Mouse (Mus musculus) mammary gland, adult 2 months (tissue): Measurements from ENCODE around the gene Synpo2l. TPM values are rescaled to one million over a fixed set of nuclear protein-coding genes. Genes with fewer than 3 reads are reported as not detected.

ENCODE experiments used
- polyA plus RNA-seq: library from polyadenylated mRNA; depleted of rRNA; stranded (reverse); fragments of >200 nt; gene quantifications from 2 replicates; pipeline ENCODE4 v1.2.3, GENCODE M21; 2012; ENCODE audit warnings: low replicate concordance; rRNA removed

The Synpo2l gene
- 0.12 and 14.1 TPM in 2 replicates for polyA plus RNA-seq

DNA sequence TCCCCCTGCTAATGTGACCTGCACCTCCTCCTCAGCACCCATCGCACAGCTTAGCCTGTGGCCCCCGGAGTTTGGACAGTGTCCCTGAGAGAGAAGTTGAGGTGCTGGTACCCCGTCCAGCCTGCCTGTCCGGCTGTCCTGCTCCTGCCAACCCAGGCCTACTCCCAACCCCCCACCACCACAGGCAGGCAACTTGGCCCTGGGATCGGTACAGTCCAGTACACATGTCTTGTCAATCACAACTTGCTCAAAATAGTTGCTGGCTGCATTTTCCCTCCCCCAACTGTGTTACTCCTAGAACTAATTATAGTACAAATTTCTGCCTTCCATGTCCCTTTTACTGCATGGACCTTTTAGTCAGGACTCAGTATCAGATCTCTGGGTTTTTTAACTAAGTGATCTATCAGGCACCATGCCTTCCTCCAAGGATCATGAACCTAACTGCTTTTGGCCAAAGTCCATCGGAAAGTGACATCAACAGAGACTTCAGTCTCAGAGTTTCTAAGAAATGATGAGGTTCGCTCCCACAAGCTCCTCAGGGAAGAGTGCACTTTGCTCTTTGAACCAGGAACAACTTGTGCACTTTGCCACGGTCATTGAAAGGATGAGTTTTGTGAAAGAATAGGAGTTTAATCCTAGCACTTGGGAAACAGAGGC lies at the start of gene Synpo2l:
Gene Synpo2l, minus strand, starts transcription at position 201 of the 657 bp plus-strand sequence.

DNA sequence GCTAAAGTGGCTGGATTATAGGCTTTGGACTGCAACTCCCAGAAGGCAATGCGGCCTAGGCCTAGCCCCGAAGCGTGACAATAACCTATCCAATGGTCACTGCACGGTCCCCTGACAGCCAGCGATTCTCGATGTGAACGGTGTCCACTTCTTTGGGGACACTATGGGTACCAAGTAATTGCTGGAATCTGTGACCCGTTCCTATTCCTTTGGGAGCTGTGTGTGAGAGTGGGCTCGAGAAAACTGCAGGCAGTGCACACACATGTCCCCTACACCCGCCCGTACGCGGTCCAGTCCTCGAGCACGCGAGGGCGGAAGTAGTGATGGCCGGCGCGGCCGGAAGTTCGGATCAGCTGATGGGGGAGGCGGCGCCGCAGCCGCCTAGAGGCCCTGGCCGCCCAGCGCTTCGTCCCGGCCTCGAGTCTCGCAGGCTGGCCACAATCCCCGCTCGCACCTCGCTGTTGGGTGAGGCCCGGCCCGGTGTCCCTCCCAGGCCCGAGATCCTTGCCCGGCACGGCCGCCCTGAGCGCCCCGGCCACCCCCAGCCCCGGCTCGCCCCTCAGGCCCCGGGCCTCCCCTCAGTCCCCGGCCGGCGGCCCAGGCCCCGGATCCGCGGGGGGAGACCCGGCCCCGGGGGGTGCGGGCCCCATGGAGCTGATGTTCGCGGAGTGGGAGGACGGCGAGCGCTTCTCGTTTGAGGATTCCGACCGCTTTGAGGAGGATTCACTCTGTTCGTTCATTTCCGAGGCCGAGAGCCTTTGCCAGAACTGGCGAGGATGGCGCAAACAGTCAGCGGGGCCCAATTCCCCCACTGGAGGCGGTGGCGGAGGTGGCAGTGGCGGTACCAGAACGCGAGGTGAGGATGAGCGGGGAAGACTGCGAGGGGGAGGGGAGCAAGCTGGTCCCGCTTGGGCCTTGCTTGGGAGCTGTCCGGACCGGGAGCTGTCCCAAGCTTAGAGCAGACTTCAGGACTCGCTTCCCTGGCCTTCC lies 39.3 kb upstream of the Synpo2l start, which contains the start of gene Zswim8:
Gene Zswim8, plus strand, starts transcription at position 352 of the 990 bp plus-strand sequence.

DNA sequence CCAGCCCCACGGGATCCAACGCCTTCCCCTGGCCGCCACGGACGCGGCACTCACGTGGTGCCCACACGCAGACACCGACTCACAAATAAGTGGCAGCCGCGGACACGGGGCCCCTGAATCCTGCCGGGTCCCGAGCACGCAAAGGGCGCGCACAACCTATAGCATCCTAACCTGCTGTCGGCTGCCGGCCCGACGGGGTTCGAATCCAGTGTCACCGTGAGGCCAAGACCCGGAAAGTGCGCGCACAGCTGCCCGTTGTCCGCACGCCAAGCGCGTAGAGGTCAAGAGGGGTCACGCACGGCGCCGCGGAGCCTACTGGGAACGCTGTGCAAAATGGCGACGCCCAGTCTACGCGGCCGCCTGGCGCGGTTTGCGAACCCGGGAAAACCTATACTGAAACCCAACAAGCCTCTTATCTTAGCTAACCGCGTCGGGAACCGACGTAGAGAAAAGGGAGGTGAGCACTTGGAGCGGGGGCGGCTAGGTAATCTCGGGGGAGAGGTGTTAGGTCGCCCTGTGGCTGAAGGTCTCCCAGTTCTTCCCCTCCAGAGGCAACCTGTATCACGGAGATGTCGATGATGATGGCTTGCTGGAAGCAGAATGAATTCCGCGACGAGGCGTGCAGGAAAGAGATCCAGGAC lies 34.7 kb upstream of the Synpo2l start, which contains the start of gene Chchd1:
Gene Chchd1, plus strand, starts transcription at position 266 of the 641 bp plus-strand sequence.

DNA sequence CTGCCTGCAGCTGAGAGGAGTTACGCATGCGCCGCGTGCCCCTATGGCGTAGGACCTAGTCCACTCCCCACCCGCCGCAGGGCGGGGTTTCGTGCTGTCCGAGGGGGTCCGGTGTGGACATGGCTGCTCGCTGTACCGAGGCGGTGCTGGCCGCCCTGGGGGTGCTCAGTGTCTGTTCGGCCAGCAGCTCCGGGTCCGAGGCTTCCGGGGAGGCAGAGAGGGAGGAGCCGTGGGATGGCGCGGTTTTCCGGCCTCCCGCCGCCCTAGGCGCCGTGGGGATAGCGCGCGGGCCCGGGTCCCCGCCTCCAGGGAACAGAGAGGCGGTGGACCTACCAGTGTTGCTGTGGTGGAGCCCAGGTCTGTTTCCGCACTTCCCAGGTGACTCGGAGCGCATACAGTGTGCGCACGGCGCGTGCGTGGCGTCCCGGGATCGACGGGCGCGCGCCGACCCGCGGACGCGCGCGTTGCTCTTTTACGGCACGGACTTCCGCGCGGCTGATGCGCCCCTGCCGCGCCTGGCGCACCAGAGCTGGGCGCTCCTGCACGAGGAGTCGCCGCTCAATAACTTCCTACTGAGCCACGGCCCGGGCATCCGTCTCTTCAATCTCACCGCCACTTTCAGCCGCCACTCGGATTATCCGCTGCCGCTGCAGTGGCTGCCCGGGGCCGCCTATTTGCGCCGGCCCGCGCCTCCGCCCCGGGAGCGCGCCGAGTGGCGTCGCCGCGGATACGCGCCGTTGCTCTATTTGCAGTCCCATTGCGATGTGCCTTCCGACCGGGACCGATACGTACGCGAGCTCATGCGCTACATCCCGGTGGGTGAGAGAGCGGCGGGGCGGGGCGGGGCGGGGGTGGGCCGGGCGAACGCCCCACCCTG lies 27.0 kb upstream of the Synpo2l start, which contains the start of gene Fut11:
Gene Fut11, plus strand, starts transcription at position 85 of the 877 bp plus-strand sequence.

DNA sequence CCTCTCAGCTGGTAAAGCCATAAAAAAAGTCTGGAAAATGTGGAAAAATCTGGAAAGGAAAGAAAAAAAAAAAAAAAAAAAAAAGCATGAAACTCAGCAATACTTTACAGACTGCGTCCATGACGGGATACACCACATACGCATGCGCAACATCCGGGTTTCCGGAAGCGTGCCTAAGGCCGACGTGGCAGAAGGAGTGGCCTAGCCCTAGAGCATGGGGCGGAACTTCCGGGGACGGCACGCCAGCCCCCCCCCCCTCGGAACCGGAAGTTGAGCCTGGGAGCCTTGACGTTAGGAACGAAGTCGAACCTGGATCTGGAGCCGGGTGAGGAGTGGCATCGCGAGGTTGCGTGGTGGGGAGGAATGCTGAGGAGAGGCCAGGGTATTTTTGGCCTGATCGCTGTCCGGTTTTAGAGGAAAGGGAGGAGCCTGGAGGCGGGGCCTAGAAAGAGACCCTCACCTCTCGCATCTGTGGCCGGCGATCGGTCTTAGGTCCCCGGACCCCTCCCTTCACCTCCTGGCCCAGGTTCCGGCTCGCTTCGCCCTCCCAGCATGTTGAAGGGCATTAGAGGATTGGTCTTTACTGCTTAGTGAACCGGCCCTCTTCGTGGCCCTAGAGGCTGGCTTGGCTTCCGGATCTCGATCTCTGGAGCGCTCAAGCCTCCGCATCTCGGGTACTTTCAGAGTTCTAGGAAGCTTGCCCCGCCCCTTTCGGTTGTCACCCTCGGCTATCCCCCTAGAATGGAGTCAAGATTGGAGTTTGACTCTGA lies 6.1 kb upstream of the Synpo2l start, which contains the start of gene Sec24c:
Gene Sec24c, plus strand, starts transcription at position 245 of the 770 bp plus-strand sequence.

DNA sequence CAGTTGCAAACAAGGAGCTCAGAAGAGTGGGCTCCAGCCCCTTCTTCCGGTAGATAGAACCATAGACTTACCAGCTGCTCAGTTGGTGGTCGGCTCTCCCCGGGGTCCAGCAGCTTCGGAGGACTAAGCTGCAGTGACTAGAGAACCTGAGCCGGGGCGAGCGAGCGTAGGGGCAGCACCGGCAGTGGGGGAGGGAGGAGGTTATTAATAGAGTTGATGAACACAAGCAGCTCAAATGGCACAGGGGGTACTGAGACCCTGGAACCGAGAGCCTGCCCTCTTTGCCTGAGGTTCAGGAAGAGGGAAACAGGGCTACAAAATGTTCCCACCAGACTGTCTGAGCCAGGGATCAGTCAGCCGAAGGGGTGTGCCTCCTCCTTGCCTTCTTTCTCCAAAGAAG lies 11.8 kb downstream of the Synpo2l start, which contains the start of gene Myoz1:
Gene Myoz1, minus strand, starts transcription at position 180 of the 400 bp plus-strand sequence.

DNA sequence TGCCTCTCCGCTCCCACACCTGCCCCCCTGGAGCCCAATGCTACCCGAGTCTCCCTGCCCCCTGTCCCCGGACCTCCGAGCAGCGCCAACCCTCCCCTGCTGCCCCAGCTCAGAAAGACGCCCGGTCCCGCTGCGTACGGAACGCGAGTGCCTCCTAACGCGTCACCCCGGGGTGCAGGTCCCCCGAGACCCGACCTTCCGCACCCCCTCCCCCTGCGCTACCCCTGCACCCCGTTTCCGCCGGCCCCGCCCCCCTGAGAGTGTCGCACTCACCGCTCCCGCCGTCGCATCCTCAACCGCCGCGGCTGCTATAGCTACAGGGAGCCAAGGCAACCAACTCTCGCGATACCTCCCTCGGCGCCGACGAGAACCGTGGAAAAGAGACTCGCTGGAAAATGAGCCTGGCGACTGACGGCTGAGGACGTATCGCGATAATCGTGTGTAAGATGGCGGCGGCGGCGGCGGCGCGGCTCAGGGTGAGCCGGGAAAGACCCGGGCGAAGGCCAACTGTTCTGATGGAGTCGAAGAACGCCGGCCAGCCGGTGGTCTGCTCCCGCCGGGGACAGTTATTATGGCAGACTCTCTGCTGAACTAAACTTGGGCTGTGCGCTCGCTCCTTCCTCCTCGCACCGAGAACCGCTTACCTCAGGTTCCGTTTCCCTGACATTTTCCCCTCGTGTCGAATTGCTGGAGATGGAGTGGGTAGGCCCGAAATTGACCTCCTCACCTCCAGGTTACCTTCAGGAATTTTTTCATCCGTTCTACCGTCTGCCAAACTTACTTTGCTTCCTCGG lies 27.3 kb downstream of the Synpo2l start, which contains the start of gene Usp54:
Gene Usp54, minus strand, starts transcription at position 420 of the 794 bp plus-strand sequence.

Other genes starting within 250 kb of the Synpo2l start
- 0.09 TPM in 1 of 2 replicates, not detected in the other for gene Cfap70, start 216.1 kb downstream of the Synpo2l start, polyA plus RNA-seq
- gene Anxa7, start 188.2 kb downstream of the Synpo2l start, polyA plus RNA-seq: 87.8 and 94.9 TPM in 2 replicates
- 0.31 and 1.4 TPM in 2 replicates for gene Mss51, start 171.5 kb downstream of the Synpo2l start, polyA plus RNA-seq
- gene Ppp3cb, start 121.8 kb downstream of the Synpo2l start, polyA plus RNA-seq: 8.3 and 20.8 TPM in 2 replicates
- gene Usp54, start 27.3 kb downstream of the Synpo2l start, polyA plus RNA-seq: 3.4 and 7.4 TPM in 2 replicates
- 0.13 and 386 TPM in 2 replicates for gene Myoz1, start 11.8 kb downstream of the Synpo2l start, polyA plus RNA-seq
- gene Sec24c, start 6.0 kb upstream of the Synpo2l start, polyA plus RNA-seq: 267 and 287 TPM in 2 replicates
- gene Fut11, start 26.6 kb upstream of the Synpo2l start, polyA plus RNA-seq: 15.7 and 38.8 TPM in 2 replicates
- 14.6 and 33.2 TPM in 2 replicates for gene Chchd1, start 34.7 kb upstream of the Synpo2l start, polyA plus RNA-seq
- gene Zswim8, start 39.2 kb upstream of the Synpo2l start, polyA plus RNA-seq: 245 and 268 TPM in 2 replicates
- 47.3 and 61.9 TPM in 2 replicates for gene Ndst2, start 66.2 kb upstream of the Synpo2l start, polyA plus RNA-seq
- 30.5 and 40.0 TPM in 2 replicates for gene Camk2g, start 125.7 kb upstream of the Synpo2l start, polyA plus RNA-seq
- 12.3 and 25.1 TPM in 2 replicates for gene Plau, start 168.3 kb upstream of the Synpo2l start, polyA plus RNA-seq